Mouse (Mus musculus): ENCODE results near the gene Kxd1. TPM values are rescaled to one million over a fixed set of nuclear protein-coding genes. Genes with fewer than 3 reads are reported as not detected.
A peak's percentile ranks its signal among the peaks of the same experiment; 100 is the strongest.

Kxd1 gene
- polyA plus RNA-seq, 1 experiment from 2014 or later, result 44.7 TPM

DNA sequence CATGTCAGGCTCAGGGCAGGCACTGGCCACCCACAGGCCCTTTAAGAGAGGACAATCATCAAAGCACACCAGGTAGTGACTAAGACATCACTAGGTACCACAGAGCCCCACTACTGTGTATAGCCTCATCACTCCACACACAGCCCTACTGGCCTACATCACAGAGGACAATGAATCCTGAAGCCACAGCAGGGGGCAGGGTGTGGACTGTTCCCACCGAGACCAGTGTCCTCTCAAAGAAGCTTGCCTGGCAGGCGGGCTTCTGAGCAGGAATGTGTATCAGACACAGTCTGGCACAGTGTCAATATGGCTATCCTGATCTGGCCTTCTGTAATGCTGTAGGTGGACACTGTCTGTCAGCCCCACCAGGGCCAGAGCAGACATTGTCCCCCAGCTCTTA, 57.8 kb downstream of the Kxd1 start:
- ATAC-seq, result peak; percentile 38
- H3K9ac ChIP-seq, result 0 out of 2 replicates have a peak overlapping the region, but pooled peaks have one; percentile 29
- H3K4me3 ChIP-seq, result no peak overlapping the region
- H3K36me3 ChIP-seq, result peaks cover 19% of the 10 kb centered on the region
- H3K4me2 ChIP-seq, result no peak overlapping the region
- H3K9me3 ChIP-seq (replicated peaks), result no peaks in the 10 kb centered on the region
- peak overlapping the region; percentile 24; the same call in 1 of the 2 replicates for H3K27ac ChIP-seq
- H3K4me1 ChIP-seq, result peaks cover 51% of the 10 kb centered on the region
- H3K27me3 ChIP-seq (replicated peaks), result no peaks in the 10 kb centered on the region; the same call in 1 of the 2 replicates
- WGBS (ENCODE audit: insufficient replicate concordance), result 55% methylated on average over 2 of the region's 2 CpGs

DNA sequence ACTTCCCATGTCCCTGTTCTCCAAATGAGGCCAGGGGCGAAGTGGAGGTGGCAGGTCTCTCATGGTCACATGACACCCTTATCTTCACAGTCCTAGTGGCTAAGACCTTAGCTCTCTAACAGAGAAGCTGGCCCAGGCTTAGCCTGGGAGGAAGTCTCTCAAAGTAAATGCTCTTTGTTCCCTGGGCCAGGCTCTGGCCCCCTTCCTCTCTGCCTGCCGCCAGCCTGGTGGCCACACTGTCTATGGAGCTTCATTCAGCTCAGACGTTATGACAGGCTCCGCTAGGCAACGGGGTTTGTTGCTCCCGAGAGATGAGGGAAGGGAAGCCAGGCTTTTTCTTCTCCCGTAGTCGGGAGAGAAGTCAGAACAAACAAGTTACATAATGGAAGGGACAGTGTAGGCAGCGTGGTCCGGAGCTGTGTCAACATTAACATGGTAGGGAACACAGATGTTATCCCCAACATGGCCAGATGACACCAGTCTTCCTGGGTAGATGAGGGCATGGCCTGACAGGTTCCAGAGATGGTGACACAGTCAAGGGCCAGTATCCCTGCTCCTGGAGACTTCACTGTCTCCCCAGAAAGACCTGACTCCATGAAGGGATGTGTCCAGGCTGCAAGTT, 58.4 kb downstream of the Kxd1 start:
- no peak overlapping the region for H3K4me2 ChIP-seq
- 39% methylated on average over 10 of the region's 10 CpGs for WGBS (ENCODE audit: insufficient replicate concordance)
- peak overlapping the region; percentile 41 for H3K27ac ChIP-seq

DNA sequence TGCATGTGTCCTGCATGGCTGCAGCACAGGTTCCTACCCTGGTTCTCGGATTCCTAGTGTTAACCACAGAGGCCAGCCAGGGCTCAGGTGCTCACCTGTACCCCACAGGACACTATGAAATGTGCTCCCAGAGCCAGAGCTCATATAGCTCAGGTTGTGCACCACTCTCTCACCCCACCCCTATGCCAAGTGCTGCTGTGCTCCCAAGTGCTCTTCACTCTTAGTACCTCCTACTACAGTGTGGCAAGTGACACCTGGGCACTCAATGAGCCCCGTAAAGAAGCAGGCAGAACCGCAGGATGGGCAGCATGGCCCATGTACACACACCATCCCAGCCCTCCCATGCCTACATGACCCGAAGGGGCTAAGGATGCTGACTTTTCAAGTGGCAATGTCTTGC, 59.0 kb downstream of the Kxd1 start:
- Histone ChIP-seq H3K27me3 (replicated peaks) (no peaks in the 10 kb centered on the region; the same call in 1 of the 2 replicates), H3K4me2 (no peak overlapping the region), H3K9me3 (replicated peaks) (no peaks in the 10 kb centered on the region), H3K36me3 (peaks cover 17% of the 10 kb centered on the region), H3K9ac (no peak overlapping the region), H3K4me1 (peaks cover 45% of the 10 kb centered on the region), H3K27ac (no peak overlapping the region), H3K4me3 (no peak overlapping the region)
- ATAC-seq, result no peak
- 81% methylated on average over 4 of the region's 4 CpGs for WGBS (ENCODE audit: insufficient replicate concordance)

More for the DNA sequence above, 58.4 kb downstream of the Kxd1 start:
- H3K4me3 ChIP-seq, result no peak overlapping the region
- H3K9ac ChIP-seq, result peak overlapping the region; percentile 29; the same call in 1 of the 2 replicates
- no peaks in the 10 kb centered on the region for H3K9me3 ChIP-seq (replicated peaks)
- peaks cover 18% of the 10 kb centered on the region for H3K36me3 ChIP-seq
- H3K4me1 ChIP-seq, result peaks cover 47% of the 10 kb centered on the region
- ATAC-seq, result peak; percentile 45
- H3K27me3 ChIP-seq (replicated peaks), result no peaks in the 10 kb centered on the region; the same call in 1 of the 2 replicates

DNA sequence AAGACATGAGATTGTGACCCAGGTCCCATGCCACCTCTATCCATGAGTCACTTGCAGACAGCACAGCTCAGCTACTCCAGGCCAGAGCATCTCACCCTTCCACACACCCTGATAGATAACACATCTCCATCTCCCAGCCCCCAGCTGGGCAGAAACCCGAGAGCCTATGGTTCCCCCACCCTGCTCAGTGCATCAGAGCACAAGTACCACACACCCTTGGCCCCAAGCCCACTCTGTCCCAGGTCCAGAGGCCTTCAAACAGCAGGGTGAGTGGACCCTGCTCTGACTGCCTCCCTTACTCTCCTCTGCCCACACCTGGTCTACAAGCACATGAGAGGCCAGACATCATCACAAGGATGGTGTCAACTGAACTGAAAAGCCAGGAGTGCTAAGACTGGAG, 59.8 kb downstream of the Kxd1 start:
- Histone ChIP-seq H3K27ac (no peak overlapping the region), H3K4me2 (no peak overlapping the region), H3K9ac (no peak overlapping the region), H3K4me3 (no peak overlapping the region), H3K9me3 (replicated peaks) (no peaks in the 10 kb centered on the region), H3K4me1 (peaks cover 45% of the 10 kb centered on the region), H3K27me3 (replicated peaks) (no peaks in the 10 kb centered on the region; the same call in 1 of the 2 replicates), H3K36me3 (peaks cover 17% of the 10 kb centered on the region)
- ATAC-seq, result no peak
- 57% methylated on average over 1 of the region's 1 CpGs for WGBS (ENCODE audit: insufficient replicate concordance)

DNA sequence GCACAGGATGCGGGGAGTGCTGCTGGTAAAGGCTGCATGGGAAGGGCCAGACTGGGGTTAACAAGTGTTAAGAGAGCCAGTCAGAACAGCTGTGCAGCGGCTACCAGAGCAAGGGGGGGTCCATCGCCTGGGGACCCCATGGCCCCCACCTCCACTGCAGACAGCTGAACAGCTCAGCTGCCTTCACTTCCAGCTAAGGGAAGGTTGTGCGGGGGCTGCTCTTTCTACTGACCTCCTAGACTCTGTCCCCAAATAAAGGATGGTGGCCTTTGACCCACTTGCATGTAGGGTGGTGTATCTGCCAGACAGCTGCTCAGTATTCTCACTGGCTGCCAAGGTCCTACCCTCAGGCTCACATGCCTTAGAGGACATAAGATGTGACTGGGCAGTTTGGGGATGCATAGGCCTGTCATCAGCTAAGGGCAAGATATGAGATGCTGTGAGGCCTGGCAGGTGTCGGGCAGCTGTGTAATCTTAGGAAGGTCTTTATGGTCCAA, 60.5 kb downstream of the Kxd1 start:
- no peak overlapping the region for H3K27ac ChIP-seq

DNA sequence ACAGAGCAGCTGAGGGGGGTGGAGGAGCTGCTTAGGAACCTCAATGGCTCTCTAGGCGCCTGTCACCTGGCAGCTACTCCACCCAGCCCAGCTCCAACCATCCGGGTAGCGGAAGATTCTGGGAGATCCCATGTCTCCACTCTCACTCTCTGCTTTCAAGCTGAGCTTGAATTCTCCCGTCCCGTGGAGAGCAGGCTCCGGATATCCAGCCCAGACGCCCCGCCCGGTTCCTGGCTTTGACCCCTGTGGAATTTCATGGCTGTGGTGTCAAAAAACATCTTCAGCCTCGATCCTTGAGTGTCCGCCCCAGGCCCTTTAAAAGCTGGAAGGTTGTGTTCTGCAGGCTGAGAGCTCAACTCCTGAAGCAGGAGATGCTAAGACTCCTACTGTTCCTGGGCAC, 61.0 kb downstream of the Kxd1 start:
- Histone ChIP-seq H3K4me3 (no peak overlapping the region), H3K9me3 (replicated peaks) (no peaks in the 10 kb centered on the region), H3K27ac (no peak overlapping the region), H3K36me3 (peaks cover 17% of the 10 kb centered on the region), H3K27me3 (replicated peaks) (no peaks in the 10 kb centered on the region; the same call in 1 of the 2 replicates), H3K4me2 (no peak overlapping the region), H3K4me1 (peaks cover 48% of the 10 kb centered on the region), H3K9ac (no peak overlapping the region)
- no peak for ATAC-seq
- 77% methylated on average over 11 of the region's 11 CpGs for WGBS (ENCODE audit: insufficient replicate concordance)

More for the DNA sequence above, 60.5 kb downstream of the Kxd1 start:
- 74% methylated on average over 5 of the region's 5 CpGs for WGBS (ENCODE audit: insufficient replicate concordance)
- no peak overlapping the region for H3K9ac ChIP-seq
- peaks cover 45% of the 10 kb centered on the region for H3K4me1 ChIP-seq
- ATAC-seq, result 0 out of 2 replicates have a peak, but pooled peaks have one; percentile 2
- H3K4me2 ChIP-seq, result no peak overlapping the region
- no peaks in the 10 kb centered on the region for H3K9me3 ChIP-seq (replicated peaks)
- H3K4me3 ChIP-seq, result no peak overlapping the region
- H3K36me3 ChIP-seq, result peaks cover 17% of the 10 kb centered on the region
- no peaks in the 10 kb centered on the region; the same call in 1 of the 2 replicates for H3K27me3 ChIP-seq (replicated peaks)

DNA sequence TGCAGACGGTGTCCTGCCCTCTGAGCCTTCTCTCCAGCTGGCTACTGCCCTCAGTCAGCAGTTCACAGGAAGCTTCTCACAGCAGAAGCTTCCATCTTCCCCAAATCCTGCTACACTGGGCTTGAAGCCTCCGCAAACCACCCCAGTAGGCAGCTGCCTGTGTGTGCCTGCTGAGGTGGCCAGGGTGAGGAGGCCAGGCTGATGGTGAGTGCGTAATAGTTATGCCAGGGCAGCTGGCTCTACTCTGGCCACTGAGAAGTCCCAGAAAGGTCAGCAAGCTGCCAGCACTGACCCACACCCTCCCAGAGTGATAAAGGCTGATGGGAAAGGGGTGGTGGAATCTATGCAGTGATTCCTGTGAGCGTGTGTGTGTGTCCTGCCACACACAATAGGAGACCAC, 61.5 kb downstream of the Kxd1 start:
- peaks cover 17% of the 10 kb centered on the region for H3K36me3 ChIP-seq
- ATAC-seq, result no peak
- peaks cover 50% of the 10 kb centered on the region for H3K4me1 ChIP-seq
- WGBS (ENCODE audit: insufficient replicate concordance), result 76% methylated on average over 4 of the region's 4 CpGs
- no peak overlapping the region for H3K27ac ChIP-seq
- H3K9ac ChIP-seq, result no peak overlapping the region
- no peak overlapping the region for H3K4me3 ChIP-seq
- no peak overlapping the region for H3K4me2 ChIP-seq
- no peaks in the 10 kb centered on the region for H3K9me3 ChIP-seq (replicated peaks)
- no peaks in the 10 kb centered on the region; the same call in 1 of the 2 replicates for H3K27me3 ChIP-seq (replicated peaks)

DNA sequence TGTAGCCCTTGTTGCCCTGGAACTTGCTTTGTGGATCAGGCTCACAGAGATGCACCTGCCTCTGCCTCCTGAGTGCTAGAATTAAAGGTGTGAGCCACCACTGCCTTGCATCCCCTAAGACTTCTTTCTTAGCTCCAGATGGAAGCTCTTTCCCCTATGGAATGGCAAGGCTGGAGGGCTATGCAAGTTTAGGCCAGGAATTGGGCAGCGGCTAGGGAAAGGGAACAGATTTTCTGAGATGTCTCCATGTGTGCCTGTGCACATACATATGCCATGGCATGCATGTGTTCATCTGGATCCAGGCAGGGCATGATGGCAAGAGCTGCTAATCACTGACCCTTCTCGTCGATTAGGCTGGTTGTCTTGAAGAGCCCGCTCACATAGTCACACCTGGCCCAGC, 62.1 kb downstream of the Kxd1 start:
- H3K4me3 ChIP-seq, result no peak overlapping the region
- no peak overlapping the region for H3K9ac ChIP-seq
- peaks cover 17% of the 10 kb centered on the region for H3K36me3 ChIP-seq
- no peaks in the 10 kb centered on the region for H3K9me3 ChIP-seq (replicated peaks)
- 90% methylated on average over 4 of the region's 4 CpGs for WGBS (ENCODE audit: insufficient replicate concordance)
- no peak for ATAC-seq
- H3K27ac ChIP-seq, result no peak overlapping the region
- no peak overlapping the region for H3K4me2 ChIP-seq
- peaks cover 50% of the 10 kb centered on the region for H3K4me1 ChIP-seq
- H3K27me3 ChIP-seq (replicated peaks), result no peaks in the 10 kb centered on the region; the same call in 1 of the 2 replicates

DNA sequence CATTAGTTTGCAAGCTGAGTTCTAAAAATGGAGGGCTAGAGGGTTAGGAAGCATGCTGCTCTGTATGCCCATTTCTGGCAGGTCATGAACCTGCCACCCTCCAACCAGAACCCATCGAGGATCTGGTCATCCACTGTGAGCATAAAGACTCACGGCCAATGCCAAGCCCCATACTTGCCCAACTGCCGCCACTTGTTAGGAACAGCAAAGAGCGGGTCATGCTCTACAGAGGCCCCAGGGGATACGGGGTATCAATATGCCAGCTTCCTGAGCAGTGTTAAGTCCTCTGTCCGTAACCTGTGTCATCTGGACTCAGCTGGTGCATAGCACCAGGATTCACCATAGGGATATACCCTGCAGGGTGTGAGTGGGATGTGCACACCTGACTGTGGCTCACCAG, 63.6 kb downstream of the Kxd1 start:
- H3K9ac ChIP-seq, result no peak overlapping the region
- WGBS (ENCODE audit: insufficient replicate concordance), result 80% methylated on average over 6 of the region's 6 CpGs
- no peak overlapping the region for H3K27ac ChIP-seq
- H3K36me3 ChIP-seq, result peaks cover 25% of the 10 kb centered on the region
- H3K4me3 ChIP-seq, result no peak overlapping the region
- peaks cover 37% of the 10 kb centered on the region for H3K4me1 ChIP-seq
- no peak overlapping the region for H3K4me2 ChIP-seq
- H3K9me3 ChIP-seq (replicated peaks), result no peaks in the 10 kb centered on the region
- no peak for ATAC-seq
- no peaks in the 10 kb centered on the region; the same call in 1 of the 2 replicates for H3K27me3 ChIP-seq (replicated peaks)

DNA sequence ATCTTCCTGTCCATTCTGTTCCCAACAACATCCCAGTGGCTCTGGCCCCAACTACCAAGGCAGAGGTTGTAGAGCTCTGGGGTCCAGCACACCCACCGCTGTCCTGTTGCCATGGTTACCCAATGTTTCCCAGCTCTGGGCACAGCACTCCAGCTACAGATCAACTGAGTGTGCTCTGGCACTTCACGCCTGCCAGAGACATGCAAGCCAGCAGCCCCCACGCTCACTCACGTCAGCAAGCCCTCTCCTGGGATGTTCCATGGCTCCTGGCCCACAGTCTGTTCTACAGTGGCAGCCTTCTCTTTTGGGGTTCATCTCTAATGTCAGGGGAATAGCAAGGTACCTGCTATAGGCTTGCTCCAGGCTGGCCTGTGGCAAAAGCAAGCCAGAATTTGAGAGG, 64.5 kb downstream of the Kxd1 start:
- 89% methylated on average over 4 of the region's 4 CpGs for WGBS (ENCODE audit: insufficient replicate concordance)
- peaks cover 29% of the 10 kb centered on the region for H3K4me1 ChIP-seq

DNA sequence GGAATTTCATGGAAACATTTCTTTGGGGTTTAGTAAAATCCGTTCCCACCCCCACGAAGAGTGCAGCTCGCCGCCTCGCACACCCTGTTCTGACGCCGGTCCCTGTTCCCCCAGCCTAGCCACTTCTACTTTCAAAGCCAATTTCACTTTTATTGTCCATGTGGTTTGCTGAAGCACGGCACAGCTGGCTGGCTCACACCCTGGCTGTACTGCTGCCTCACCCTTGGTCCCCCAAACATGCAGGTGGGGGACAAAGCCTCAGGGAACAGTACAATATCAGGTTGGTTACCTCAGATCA, 65.3 kb downstream of the Kxd1 start:
- Histone ChIP-seq H3K4me1 (peaks cover 27% of the 10 kb centered on the region), H3K9ac (no peak overlapping the region), H3K27ac (no peak overlapping the region), H3K4me3 (no peak overlapping the region), H3K4me2 (no peak overlapping the region), H3K27me3 (replicated peaks) (no peaks in the 10 kb centered on the region; the same call in 1 of the 2 replicates), H3K36me3 (peaks cover 25% of the 10 kb centered on the region), H3K9me3 (replicated peaks) (no peaks in the 10 kb centered on the region)
- ATAC-seq, result no peak
- WGBS (ENCODE audit: insufficient replicate concordance), result 86% methylated on average over 8 of the region's 8 CpGs

More for the DNA sequence above, 64.5 kb downstream of the Kxd1 start:
- no peak overlapping the region for H3K4me3 ChIP-seq
- no peak overlapping the region for H3K27ac ChIP-seq
- no peak overlapping the region for H3K4me2 ChIP-seq
- H3K9me3 ChIP-seq (replicated peaks), result no peaks in the 10 kb centered on the region
- no peak overlapping the region for H3K9ac ChIP-seq
- H3K27me3 ChIP-seq (replicated peaks), result no peaks in the 10 kb centered on the region; the same call in 1 of the 2 replicates
- peaks cover 25% of the 10 kb centered on the region for H3K36me3 ChIP-seq
- no peak for ATAC-seq

DNA sequence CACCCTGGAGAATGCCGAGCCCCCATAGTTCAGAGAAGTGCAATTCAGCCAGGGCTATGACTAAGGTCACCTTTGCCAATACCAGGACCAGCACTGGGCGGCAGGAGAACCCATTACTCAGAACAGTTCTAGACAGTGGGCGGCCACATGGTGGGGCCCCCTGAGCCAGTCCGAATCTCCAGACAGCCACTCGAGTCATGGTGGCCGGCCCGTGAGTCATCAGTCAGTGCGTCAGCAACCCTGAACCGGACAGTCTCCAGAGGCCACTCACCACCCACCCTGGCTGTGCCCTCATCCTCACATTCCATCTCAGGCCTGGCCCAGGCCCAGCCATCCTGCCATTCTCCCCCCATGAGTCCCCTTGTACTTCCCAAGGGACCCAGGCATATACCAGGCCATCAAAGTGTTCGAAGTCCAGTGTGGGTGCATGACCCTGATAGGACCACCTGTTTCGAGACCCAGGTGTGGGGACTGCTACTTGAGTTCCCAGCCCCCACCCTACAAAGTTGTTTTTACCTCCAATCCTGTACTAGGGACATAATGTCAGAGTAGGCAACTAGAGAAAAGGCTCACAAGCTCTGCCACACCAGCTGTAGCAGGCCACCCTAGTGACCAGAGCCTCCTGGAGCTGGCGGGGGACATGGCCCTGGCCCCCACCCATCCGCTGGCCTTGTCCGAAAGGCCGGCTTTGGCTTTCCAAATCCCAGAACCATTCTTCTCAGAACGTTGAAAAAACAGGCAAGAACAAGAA, 65.8 kb downstream of the Kxd1 start:
- no peak overlapping the region for H3K27ac ChIP-seq

More for the DNA sequence above, 65.8 kb downstream of the Kxd1 start:
- H3K4me1 ChIP-seq, result peaks cover 27% of the 10 kb centered on the region
- peaks cover 25% of the 10 kb centered on the region for H3K36me3 ChIP-seq
- H3K9ac ChIP-seq, result no peak overlapping the region
- H3K4me3 ChIP-seq, result no peak overlapping the region
- no peaks in the 10 kb centered on the region for H3K9me3 ChIP-seq (replicated peaks)
- ATAC-seq, result peak; percentile 31; the same call in 1 of the 2 replicates
- 81% methylated on average over 16 of the region's 16 CpGs for WGBS (ENCODE audit: insufficient replicate concordance)
- no peaks in the 10 kb centered on the region; the same call in 1 of the 2 replicates for H3K27me3 ChIP-seq (replicated peaks)
- H3K4me2 ChIP-seq, result no peak overlapping the region
